In genomic region chr12:88405113-88405512, GRCm38 (mm10) we compare ENCODE assay signal across 7 mouse cellular contexts. TPM values are rescaled to one million over a fixed set of nuclear protein-coding genes. Genes with fewer than 3 reads are reported as not detected.
DNase-seq lines count a peak whose midpoint lies in the region; ATAC-seq lines count a peak whose summit lies in the region.

No protein-coding gene starts in this region.

- H3K36me3 ChIP-seq in forebrain, embryonic 12.5 days (replicated peaks), result 0 out of 2 replicates have a peak, but pooled peaks cover 4% of the 10 kb centered on the region
- no peaks in the 10 kb centered on the region for H3K36me3 ChIP-seq in hindbrain, embryonic 11.5 days (ENCODE audit: control insufficient read depth, insufficient read depth, low read length)

- H3K27ac ChIP-seq in forebrain, embryonic 12.5 days, result no peak overlapping the region
- no peak overlapping the region for H3K27ac ChIP-seq in hindbrain, embryonic 11.5 days (ENCODE audit: low read depth, low read length)

- H3K9me3 ChIP-seq in forebrain, embryonic 12.5 days, result no peaks in the 10 kb centered on the region
- no peaks in the 10 kb centered on the region for H3K9me3 ChIP-seq in hindbrain, embryonic 11.5 days (ENCODE audit: control insufficient read depth, low read length)

- DNase-seq in Muller cell, postnatal 12 days (ENCODE audit: inconsistent ontology term), result peak; percentile 52
- DNase-seq in c-Kit-negative CD71-positive TER-119-positive erythroid progenitor cells, embryonic 14.5 days (ENCODE audit: low read depth, low spot score), result peak; percentile 2
- peak; percentile 80 for DNase-seq in hindbrain, embryonic 11.5 days (ENCODE audit: low spot score)
- DNase-seq in layer of hippocampus, adult 8-10 months (ENCODE audit: low spot score in 2 of 2), result peak; percentile 52 to 81
- DNase-seq in lung, postnatal 10 days, result peak; percentile 67
- peak; percentile 87 to 89 for DNase-seq in right cerebral cortex, adult 2 months (ENCODE audit: low spot score in 2 of 2)

- WGBS in forebrain, embryonic 12.5 days, result 28% methylated on average over 2 of the region's 2 CpGs
- 35% methylated on average over 2 of the region's 2 CpGs for WGBS in hindbrain, embryonic 11.5 days

- H3K4me3 ChIP-seq in forebrain, embryonic 12.5 days (replicated peaks), result no peak overlapping the region
- no peak overlapping the region for H3K4me3 ChIP-seq in hindbrain, embryonic 11.5 days (ENCODE audit: low read depth, low read length)

- H3K4me2 ChIP-seq in forebrain, embryonic 12.5 days, result no peak overlapping the region
- no peak overlapping the region for H3K4me2 ChIP-seq in hindbrain, embryonic 11.5 days (replicated peaks; ENCODE audit: low read depth, low read length)

- peak; percentile 50; the same call in 1 of the 2 replicates for ATAC-seq in forebrain, embryonic 12.5 days (ENCODE audit: low FRiP score)
- ATAC-seq in hindbrain, embryonic 11.5 days (ENCODE audit: low FRiP score), result peak; percentile 38; the same call in 1 of the 2 replicates

- H3K9ac ChIP-seq in forebrain, embryonic 12.5 days, result no peak overlapping the region
- H3K9ac ChIP-seq in hindbrain, embryonic 11.5 days (ENCODE audit: low read depth, low read length), result no peak overlapping the region

- peaks cover 6% of the 10 kb centered on the region for H3K4me1 ChIP-seq in forebrain, embryonic 12.5 days
- H3K4me1 ChIP-seq in hindbrain, embryonic 11.5 days (replicated peaks; ENCODE audit: control insufficient read depth, insufficient read depth, low read length), result 0 out of 2 replicates have a peak, but pooled peaks cover 2% of the 10 kb centered on the region

- no peaks in the 10 kb centered on the region for H3K27me3 ChIP-seq in forebrain, embryonic 12.5 days
- no peaks in the 10 kb centered on the region for H3K27me3 ChIP-seq in hindbrain, embryonic 11.5 days (ENCODE audit: control insufficient read depth, insufficient read depth, low read length)

RNA-seq across cellular contexts. Expression of gene Adck1, which starts 44.8 kb away (rescaled TPM):
- 20.9 and 21.4 TPM in 2 replicates for polyA plus RNA-seq in forebrain, embryonic 12.5 days (2016; fragmentation: Nextera tagmentation; extraction: Ambion mirVana)
- 11.1 and 11.2 TPM in 2 replicates for polyA plus RNA-seq in hindbrain, embryonic 11.5 days (2014; fragmentation: Nextera tagmentation; extraction: Ambion mirVana)
- total RNA-seq in layer of hippocampus, adult 8-10 months (2022), result 10 to 100 TPM; 35.2 to 40.0 (median 35.5) TPM

Comparison
In these comparisons a context has a peak if more than half of its experiments do, and no peak if none do; other contexts are left out.
1. DNase-seq: peak in every context shown above with its lines; median percentile 88 in right cerebral cortex, adult 2 months; 80 in hindbrain, embryonic 11.5 days; 67 in lung, postnatal 10 days; 66 in layer of hippocampus, adult 8-10 months; 52 in Muller cell, postnatal 12 days; 2 in c-Kit-negative CD71-positive TER-119-positive erythroid progenitor cells, embryonic 14.5 days.